Mouse (Mus musculus): ENCODE measurements around the gene Pla2g15. TPM values are rescaled to one million over a fixed set of nuclear protein-coding genes. Genes with fewer than 3 reads are reported as not detected.

The Pla2g15 gene
- polyA plus RNA-seq, 2 experiments = 2.5 to 2.8 TPM

- TF ChIP-seq EP300 (IDR thresholded peaks at IDR 0.05; ENCODE audit: low read depth) = no peak
- no peak for TF ChIP-seq CTCF (IDR thresholded peaks at IDR 0.05; ENCODE audit: low read depth)
Observed at GRCm38 (mm10) chr8:106133946-106134345, 16.3 kb upstream of the Pla2g15 start.

GRCm38 (mm10) chr8:106134751-106135571 is 15.2 kb upstream of the Pla2g15 start:
- Histone ChIP-seq H3K4me2 (ENCODE audit: low read depth) (peak overlapping the region; percentile 57), H3K9ac (replicated peaks) (no peak overlapping the region), H3K4me1 (replicated peaks; ENCODE audit: control insufficient read depth in 2 of 2, insufficient read depth in 2 of 2, low read length in 1 of 2) (no peaks in the 10 kb centered on the region; a peak in 1 of 4 replicates), H3K36me3 (replicated peaks; ENCODE audit: control insufficient read depth, insufficient read depth, low read depth) (peaks cover 6% of the 10 kb centered on the region; the same call in 1 of the 2 replicates), H3K27me3 (ENCODE audit: control insufficient read depth, insufficient read depth, low read length) (peaks cover 55% of the 10 kb centered on the region), H3K9me3 (ENCODE audit: control insufficient read depth, low read length) (no peaks in the 10 kb centered on the region), H3K27ac (no peak overlapping the region), H3K4me3 (ENCODE audit: insufficient read depth in 1 of 2, low read depth in 2 of 2, low read length in 2 of 2) (peak overlapping the region; percentile 46 to 47)
- ATAC-seq (ENCODE audit: insufficient read depth) = peak; percentile 24; the same call in 1 of the 2 replicates
- no peak for TF ChIP-seq EP300 (IDR thresholded peaks at IDR 0.05; ENCODE audit: low read depth)
- no peak for TF ChIP-seq CTCF (IDR thresholded peaks at IDR 0.05; ENCODE audit: low read depth)
- WGBS (ENCODE audit: insufficient replicate concordance) = 30% methylated on average over 14 of the region's 14 CpGs
- no peak for DNase-seq (ENCODE audit: low read depth in 3 of 3, low spot score in 3 of 3)

More at GRCm38 (mm10) chr8:106133946-106134345, 16.3 kb upstream of the Pla2g15 start:
- ATAC-seq (ENCODE audit: insufficient read depth) = no peak
- H3K9ac ChIP-seq (replicated peaks) = no peak overlapping the region
- no peak overlapping the region for H3K4me2 ChIP-seq (ENCODE audit: low read depth)
- no peak for DNase-seq (ENCODE audit: low read depth in 3 of 3, low spot score in 3 of 3)
- no peaks in the 10 kb centered on the region for H3K9me3 ChIP-seq (ENCODE audit: control insufficient read depth, low read length)
- H3K27ac ChIP-seq = no peak overlapping the region
- H3K4me3 ChIP-seq (ENCODE audit: insufficient read depth in 1 of 2, low read depth in 2 of 2, low read length in 2 of 2) = no peak overlapping the region
- H3K4me1 ChIP-seq (replicated peaks; ENCODE audit: control insufficient read depth in 2 of 2, insufficient read depth in 2 of 2, low read length in 1 of 2) = no peaks in the 10 kb centered on the region; a peak in 1 of 4 replicates
- 61% methylated on average over 6 of the region's 6 CpGs for WGBS (ENCODE audit: insufficient replicate concordance)
- H3K36me3 ChIP-seq (replicated peaks; ENCODE audit: control insufficient read depth, insufficient read depth, low read depth) = peaks cover 12% of the 10 kb centered on the region; the same call in 1 of the 2 replicates
- H3K27me3 ChIP-seq (ENCODE audit: control insufficient read depth, insufficient read depth, low read length) = peaks cover 49% of the 10 kb centered on the region

- no peak for TF ChIP-seq EP300 (IDR thresholded peaks at IDR 0.05; ENCODE audit: low read depth)
- no peak for TF ChIP-seq CTCF (IDR thresholded peaks at IDR 0.05; ENCODE audit: low read depth)
Observed at GRCm38 (mm10) chr8:106135672-106136071, 14.5 kb upstream of the Pla2g15 start.

GRCm38 (mm10) chr8:106136156-106137130 is 13.8 kb upstream of the Pla2g15 start, which contains the start of gene Esrp2:
Esrp2 (minus strand) TSS chr8:106136974.
- H3K9me3 ChIP-seq (ENCODE audit: control insufficient read depth, low read length) = no peaks in the 10 kb centered on the region
- peaks cover 55% of the 10 kb centered on the region for H3K27me3 ChIP-seq (ENCODE audit: control insufficient read depth, insufficient read depth, low read length)
- peak within 1 kb of the TSS; percentile 57 for H3K4me2 ChIP-seq (ENCODE audit: low read depth)
- H3K36me3 ChIP-seq (replicated peaks; ENCODE audit: control insufficient read depth, insufficient read depth, low read depth) = no peaks in the 10 kb centered on the region
- DNase-seq (ENCODE audit: low read depth in 3 of 3, low spot score in 3 of 3) (peak in 1 of 3 experiments; percentile 26), ATAC-seq (ENCODE audit: insufficient read depth) (peak; percentile 66)
- TF ChIP-seq CTCF (IDR thresholded peaks at IDR 0.05; ENCODE audit: low read depth) (no peak), EP300 (IDR thresholded peaks at IDR 0.05; ENCODE audit: low read depth) (no peak)
- H3K9ac ChIP-seq (replicated peaks) = 0 out of 2 replicates have a peak within 1 kb of the TSS, but pooled peaks have one; percentile 23
- no peak within 1 kb of the TSS for H3K27ac ChIP-seq
- H3K4me1 ChIP-seq (replicated peaks; ENCODE audit: control insufficient read depth in 2 of 2, insufficient read depth in 2 of 2, low read length in 1 of 2) = peaks cover 0 to 2% of the 10 kb centered on the region in 2 experiments; a peak in 1 of 4 replicates
- peak within 1 kb of the TSS; percentile 46 to 62 for H3K4me3 ChIP-seq (ENCODE audit: insufficient read depth in 1 of 2, low read depth in 2 of 2, low read length in 2 of 2)
- under 1% methylated on average over 83 of the region's 86 CpGs for WGBS (ENCODE audit: insufficient replicate concordance)

More at GRCm38 (mm10) chr8:106135672-106136071, 14.5 kb upstream of the Pla2g15 start:
- no peak overlapping the region for H3K9ac ChIP-seq (replicated peaks)
- 0 out of 2 replicates have a peak, but pooled peaks have one; percentile 6 for ATAC-seq (ENCODE audit: insufficient read depth)
- H3K4me1 ChIP-seq (replicated peaks; ENCODE audit: control insufficient read depth in 2 of 2, insufficient read depth in 2 of 2, low read length in 1 of 2) = no peaks in the 10 kb centered on the region; a peak in 1 of 4 replicates
- WGBS (ENCODE audit: insufficient replicate concordance) = 6% methylated on average over 19 of the region's 19 CpGs
- H3K27ac ChIP-seq = no peak overlapping the region
- peaks cover under 1% of the 10 kb centered on the region; the same call in 1 of the 2 replicates for H3K36me3 ChIP-seq (replicated peaks; ENCODE audit: control insufficient read depth, insufficient read depth, low read depth)
- peak overlapping the region; percentile 46 to 47 for H3K4me3 ChIP-seq (ENCODE audit: insufficient read depth in 1 of 2, low read depth in 2 of 2, low read length in 2 of 2)
- H3K4me2 ChIP-seq (ENCODE audit: low read depth) = peak overlapping the region; percentile 57
- DNase-seq (ENCODE audit: low read depth in 3 of 3, low spot score in 3 of 3) = no peak
- peaks cover 55% of the 10 kb centered on the region for H3K27me3 ChIP-seq (ENCODE audit: control insufficient read depth, insufficient read depth, low read length)
- no peaks in the 10 kb centered on the region for H3K9me3 ChIP-seq (ENCODE audit: control insufficient read depth, low read length)
